Mouse (Mus musculus): ENCODE results near the gene H2-Ob.

The H2-Ob gene

DNA sequence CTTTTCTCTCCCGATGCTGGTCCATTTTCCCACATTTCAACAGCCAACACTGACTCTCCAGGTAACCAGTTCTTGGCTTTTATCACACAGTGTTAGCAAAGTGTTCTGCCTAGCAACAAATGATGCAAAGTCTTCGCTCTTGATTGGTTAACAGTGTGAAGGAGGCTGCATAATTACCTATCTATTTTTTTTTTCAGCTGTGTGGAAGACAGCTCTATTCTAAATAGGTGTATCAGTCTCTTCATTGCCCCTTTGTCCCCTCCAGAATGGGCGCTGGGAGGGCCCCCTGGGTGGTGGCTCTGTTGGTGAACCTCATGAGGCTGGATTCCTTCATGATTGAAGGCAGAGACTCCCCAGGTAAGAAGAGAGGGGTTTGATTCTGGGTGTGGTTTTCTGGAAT, at the start of gene H2-Ob:
H2-Ob (plus strand) TSS at position 198 of the 400 bp plus-strand sequence.
- peak in 1 of 2 experiments; percentile 22 for DNase-seq (ENCODE audit: low spot score in 2 of 2)

- no peak for DNase-seq (ENCODE audit: low spot score in 2 of 2)
Observed at GRCm38 (mm10) chr17:34188986-34189385, 49.7 kb upstream of the H2-Ob start.

- DNase-seq (ENCODE audit: low spot score in 2 of 2), result no peak
Observed at GRCm38 (mm10) chr17:34192852-34193251, 45.9 kb upstream of the H2-Ob start.

DNA sequence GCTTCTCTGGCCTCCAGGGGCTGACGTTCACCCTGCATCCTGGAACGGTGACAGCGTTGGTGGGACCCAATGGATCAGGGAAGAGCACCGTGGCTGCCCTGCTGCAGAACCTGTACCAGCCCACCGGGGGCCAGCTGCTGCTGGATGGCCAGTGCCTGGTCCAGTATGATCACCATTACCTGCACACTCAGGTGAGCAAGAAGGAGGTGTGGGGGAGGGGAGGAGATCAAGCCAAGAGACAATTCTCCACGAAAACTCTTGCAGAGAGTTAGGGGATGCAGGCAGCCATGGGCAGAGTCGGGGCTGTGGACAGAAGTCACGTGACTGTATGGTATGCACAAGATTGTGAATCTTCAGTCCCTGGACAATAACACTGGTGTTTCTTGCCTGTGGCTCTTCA, 45.2 kb upstream of the H2-Ob start:
- DNase-seq (ENCODE audit: low spot score in 2 of 2), result no peak

DNA sequence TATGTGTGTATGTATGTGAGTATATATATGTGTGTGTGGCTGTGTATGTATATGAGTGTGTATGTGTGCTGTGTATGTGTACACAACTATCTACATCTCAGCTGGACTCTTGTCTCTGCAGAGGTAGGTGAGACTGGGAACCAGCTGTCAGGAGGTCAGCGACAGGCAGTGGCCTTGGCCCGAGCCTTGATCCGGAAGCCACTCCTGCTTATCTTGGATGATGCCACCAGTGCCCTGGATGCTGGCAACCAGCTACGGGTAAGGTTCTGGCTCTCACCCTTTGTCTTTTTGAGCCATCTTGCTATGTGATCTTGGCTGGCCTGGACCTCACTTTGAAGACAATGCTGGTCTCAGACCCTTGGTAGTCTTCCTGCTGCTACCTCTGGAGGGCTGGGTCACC, 44.0 kb upstream of the H2-Ob start:
- no peak for DNase-seq (ENCODE audit: low spot score in 2 of 2)

DNA sequence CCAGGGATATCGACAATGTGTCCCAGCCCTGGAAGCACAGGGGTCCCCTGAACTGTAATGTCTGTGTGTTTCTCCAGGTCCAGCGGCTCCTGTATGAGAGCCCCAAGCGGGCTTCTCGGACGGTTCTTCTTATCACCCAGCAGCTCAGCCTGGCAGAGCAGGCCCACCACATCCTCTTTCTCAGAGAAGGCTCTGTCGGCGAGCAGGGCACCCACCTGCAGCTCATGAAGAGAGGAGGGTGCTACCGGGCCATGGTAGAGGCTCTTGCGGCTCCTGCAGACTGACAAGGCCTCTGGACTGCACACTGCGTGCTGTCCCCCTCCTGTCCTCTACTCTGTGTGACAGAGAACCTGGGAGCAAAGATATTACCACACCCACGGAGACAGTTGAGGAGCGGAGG, 42.2 kb upstream of the H2-Ob start:
- DNase-seq (ENCODE audit: low spot score in 2 of 2), result no peak

GRCm38 (mm10) chr17:34196941-34197894, 41.5 kb upstream of the H2-Ob start, which contains the start of gene Psmb8:
Gene Psmb8 (plus strand): TSS chr17:34197721.
- DNase-seq (ENCODE audit: low spot score in 2 of 2), result peak; percentile 80

DNA sequence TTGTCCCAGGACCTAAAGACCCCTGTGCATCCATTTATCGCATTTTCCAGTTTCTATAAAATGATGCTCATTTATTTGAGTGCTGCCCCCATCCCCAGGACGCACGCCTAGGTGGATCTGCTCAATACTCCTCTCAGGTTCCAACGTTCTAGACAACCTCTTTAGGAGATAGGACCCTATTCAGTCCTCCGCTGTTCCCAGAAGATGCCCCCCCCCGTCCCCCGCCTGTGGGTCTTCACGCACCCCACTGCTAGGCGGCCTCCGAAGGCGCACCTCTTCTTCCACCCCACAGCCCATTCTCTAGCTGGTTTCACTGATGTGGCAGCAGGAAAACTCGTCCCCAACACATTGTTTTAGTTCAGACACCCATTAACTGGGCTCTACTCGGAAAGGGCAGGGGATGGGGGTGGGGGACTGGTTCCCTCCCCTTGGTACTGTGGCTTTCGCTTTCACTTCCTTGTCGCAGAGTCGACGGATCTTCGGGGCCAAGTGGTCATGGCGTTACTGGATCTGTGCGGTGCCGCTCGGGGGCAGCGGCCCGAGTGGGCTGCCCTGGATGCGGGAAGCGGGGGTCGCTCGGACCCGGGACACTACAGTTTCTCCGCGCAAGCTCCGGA, 40.7 kb upstream of the H2-Ob start:
- DNase-seq (ENCODE audit: low spot score in 2 of 2), result no peak

DNA sequence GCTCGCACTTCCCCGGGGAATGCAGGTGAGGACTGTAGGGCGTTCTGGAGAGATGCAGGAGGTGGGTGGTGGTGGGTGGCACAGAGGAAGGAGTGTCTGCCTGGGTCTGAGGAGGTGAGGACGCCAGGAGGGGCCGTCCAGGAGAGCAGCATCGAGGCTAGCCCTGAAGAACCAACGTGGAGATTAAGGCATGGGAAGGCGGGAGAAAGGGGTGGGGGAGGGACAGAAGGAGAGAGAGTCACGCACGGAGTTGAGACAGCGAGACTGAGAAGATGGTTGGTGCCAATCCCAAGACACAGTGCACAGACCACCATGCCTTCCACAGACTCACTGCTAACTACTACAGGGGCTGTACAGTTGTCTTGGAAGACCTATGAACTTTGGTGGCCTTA, 40.2 kb upstream of the H2-Ob start:
- DNase-seq (ENCODE audit: low spot score in 2 of 2), result no peak

DNA sequence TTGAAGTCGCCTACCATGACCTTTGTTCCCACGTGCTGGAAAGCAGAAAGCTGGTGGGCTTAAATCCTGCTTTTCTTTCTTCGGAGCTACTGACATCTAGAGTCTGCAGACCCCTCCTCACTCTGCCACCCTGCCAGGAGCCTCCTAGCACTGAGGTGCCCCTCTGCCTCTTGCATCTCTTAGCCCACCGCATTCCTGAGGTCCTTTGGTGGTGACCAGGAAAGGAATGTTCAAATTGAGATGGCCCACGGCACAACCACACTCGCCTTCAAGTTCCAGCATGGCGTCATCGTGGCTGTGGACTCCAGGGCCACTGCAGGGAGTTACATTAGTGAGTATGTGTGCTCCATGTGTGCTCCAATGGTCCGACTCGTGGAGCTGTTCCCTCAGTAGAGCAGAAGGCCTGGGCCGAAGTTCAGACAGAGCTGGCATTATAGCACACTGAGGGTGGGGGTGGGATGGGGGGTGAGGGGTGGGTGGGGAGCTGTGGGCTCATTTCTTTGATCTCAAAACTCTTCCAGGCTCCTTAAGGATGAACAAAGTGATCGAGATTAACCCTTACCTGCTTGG, 39.6 kb upstream of the H2-Ob start:
- no peak for DNase-seq (ENCODE audit: low spot score in 2 of 2)

GRCm38 (mm10) chr17:34200047-34200446, 38.7 kb upstream of the H2-Ob start:
- no peak for DNase-seq (ENCODE audit: low spot score in 2 of 2)

DNA sequence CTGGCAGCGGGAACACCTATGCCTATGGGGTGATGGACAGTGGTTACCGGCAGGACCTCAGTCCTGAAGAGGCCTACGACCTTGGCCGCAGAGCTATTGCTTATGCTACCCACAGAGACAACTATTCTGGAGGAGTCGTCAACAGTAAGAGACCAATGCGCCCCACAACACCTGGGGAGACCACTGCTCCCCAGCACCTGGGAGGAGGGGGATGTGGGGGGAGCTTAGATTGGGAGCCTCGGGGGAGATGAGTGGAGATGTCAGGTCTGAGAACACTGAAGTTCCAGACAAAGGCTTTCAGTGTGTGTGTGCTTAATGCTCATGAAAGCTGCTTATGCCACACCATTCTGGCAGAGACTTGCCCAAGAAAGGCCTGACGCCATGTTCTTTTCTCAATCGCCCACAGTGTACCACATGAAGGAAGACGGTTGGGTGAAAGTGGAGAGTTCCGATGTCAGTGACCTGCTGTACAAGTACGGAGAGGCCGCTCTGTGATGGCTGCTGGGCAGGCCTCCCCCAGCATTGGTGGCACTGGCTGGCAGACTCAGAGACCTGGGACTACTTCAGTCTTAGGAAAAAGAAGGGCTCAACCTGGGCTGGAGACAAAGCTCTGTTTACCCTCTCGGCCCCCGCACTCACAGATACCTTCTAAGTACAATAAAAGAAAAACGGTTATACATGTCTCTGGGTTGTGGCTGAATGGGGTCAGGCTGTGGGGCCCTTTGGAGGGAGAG, 37.8 kb upstream of the H2-Ob start:
- DNase-seq (ENCODE audit: low spot score in 2 of 2), result no peak

- no peak for DNase-seq (ENCODE audit: low spot score in 2 of 2)
Observed at GRCm38 (mm10) chr17:34201506-34202055, 37.1 kb upstream of the H2-Ob start.

GRCm38 (mm10) chr17:34202760-34203442, 35.8 kb upstream of the H2-Ob start:
- DNase-seq (ENCODE audit: low spot score in 2 of 2), result no peak

DNA sequence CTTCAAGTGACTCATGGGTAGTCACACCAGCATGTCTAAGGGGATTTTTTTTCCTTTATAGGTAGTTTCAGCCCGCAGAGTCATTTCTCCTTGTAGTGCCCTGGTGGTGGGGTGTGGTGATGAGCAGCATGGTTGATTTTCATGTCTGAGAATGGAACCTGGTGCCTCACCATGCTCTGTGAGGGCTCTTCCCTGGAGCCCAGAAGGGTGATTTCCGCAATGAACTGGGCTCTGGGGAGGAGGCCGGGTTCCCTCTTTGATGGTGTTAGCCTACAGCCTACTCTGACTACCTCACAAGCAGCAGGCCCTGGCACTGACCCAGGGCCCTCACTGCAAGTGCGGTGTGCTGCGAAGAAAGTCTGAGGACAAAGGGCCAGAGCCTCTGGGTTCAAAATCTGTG, 35.3 kb upstream of the H2-Ob start, which contains the start of gene Tap2:
Tap2 (plus strand) TSS at position 84 of the 400 bp plus-strand sequence.
- DNase-seq (ENCODE audit: low spot score in 2 of 2), result no peak

DNA sequence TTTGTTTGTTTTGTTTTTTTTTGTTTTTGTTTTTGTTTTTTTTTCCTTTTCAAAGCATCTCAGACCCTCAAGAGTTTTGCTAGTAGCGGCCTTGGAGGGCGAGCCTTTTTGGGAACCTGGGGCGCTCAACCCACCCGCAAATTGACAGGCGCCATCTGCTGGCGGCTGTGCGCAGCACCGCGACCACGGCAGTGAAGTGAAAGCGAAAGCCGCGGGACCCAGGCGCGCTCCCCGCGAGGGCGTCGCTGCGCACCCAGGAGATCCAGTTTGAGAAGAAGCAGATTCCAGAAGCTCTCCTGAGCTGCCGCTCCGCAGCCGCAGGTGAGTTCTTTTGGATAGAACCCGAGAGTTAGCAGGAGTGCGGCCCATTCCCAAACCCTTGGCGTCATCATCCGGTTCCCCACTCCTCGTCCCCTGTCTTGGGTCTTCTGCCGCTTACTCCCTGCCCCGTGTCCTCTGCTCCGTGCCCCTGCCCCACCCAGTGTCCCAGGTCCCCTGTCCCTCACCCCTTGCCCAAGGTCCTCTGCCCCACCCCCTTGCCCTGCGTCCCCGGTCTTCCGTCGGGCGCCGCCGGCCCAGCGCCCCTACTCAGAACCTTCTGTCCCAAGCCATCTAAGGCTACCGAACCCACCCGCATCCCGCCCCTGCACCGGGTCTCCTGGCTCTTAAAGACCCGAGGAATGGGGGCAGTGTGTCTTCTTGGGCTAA, 34.2 kb upstream of the H2-Ob start:
- peak; percentile 69 for DNase-seq (ENCODE audit: low spot score in 2 of 2)

- no peak for DNase-seq (ENCODE audit: low spot score in 2 of 2)
Observed at GRCm38 (mm10) chr17:34205021-34205745, 33.5 kb upstream of the H2-Ob start.

- DNase-seq (ENCODE audit: low spot score in 2 of 2), result no peak
Observed at GRCm38 (mm10) chr17:34205746-34206176, 32.9 kb upstream of the H2-Ob start.

GRCm38 (mm10) chr17:34206731-34207130, 32.0 kb upstream of the H2-Ob start:
- DNase-seq (ENCODE audit: low spot score in 2 of 2), result no peak

- no peak for DNase-seq (ENCODE audit: low spot score in 2 of 2)
Observed at GRCm38 (mm10) chr17:34207456-34207855, 31.2 kb upstream of the H2-Ob start.
